Mouse (Mus musculus): ENCODE measurements around the gene Olfr1152.

Olfr1152 gene

GRCm38 (mm10) chr2:87866192-87866591, at the start of gene Olfr1152:
Gene Olfr1152, plus strand, starts transcription at chr2:87866492.
- DNase-seq, result no peak

GRCm38 (mm10) chr2:87830233-87830632, 36.1 kb upstream of the Olfr1152 start, which contains the start of gene Olfr1148:
Gene Olfr1148, plus strand, starts transcription at chr2:87830533.
- no peak for DNase-seq

DNA sequence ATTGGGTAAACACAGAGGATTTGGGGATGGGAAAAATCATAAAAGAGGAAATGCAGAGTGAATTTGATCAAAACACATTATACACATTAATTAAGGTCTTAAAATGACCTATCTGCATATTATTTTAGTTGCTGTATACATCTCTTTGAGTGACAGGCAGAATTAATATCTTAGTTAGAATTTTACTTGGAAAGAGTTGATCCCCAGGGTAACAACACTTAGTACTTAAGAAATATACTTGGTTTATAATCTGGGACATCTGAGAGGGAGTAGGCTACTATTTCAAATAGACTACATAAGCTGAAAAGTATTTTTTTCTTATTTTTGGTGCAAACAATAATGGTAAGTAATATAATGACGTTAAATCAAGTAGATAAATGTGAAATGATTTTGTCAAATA, 22.6 kb upstream of the Olfr1152 start, which contains the start of gene Olfr1150-ps1:
Gene Olfr1150-ps1 (plus strand): TSS at position 301 of the 400 bp plus-strand sequence.
- no peak for DNase-seq

- no peak for DNase-seq
These were observed 10.7 kb upstream of the Olfr1152 start, which contains the start of gene Olfr1151 for GRCm38 (mm10) chr2:87855562-87855961. Gene Olfr1151, plus strand, starts transcription at chr2:87855862.

- no peak for DNase-seq
These were observed 28.4 kb downstream of the Olfr1152 start, which contains the start of gene Olfr1153 for GRCm38 (mm10) chr2:87894662-87895061. Gene Olfr1153, plus strand, starts transcription at chr2:87894962.

- no peak for DNase-seq
These were observed 38.8 kb downstream of the Olfr1152 start, which contains the start of gene Olfr1154 for GRCm38 (mm10) chr2:87905066-87905465. Gene Olfr1154, minus strand, starts transcription at chr2:87905166.

Measured in cerebellum, adult 11 months (tissue).